Mouse (Mus musculus) intestine, embryonic 15.5 days (tissue): ENCODE measurements around the gene Shisa3. TPM values are rescaled to one million over a fixed set of nuclear protein-coding genes. Genes with fewer than 3 reads are reported as not detected.

Experiments used
- ATAC-seq: fragments of 200-750 bp; cut with Nextera tagmentation; 2 replicates; pipeline ENCODE4 v1.8.0; 2017; ENCODE audit warnings: moderate TSS enrichment, moderate library complexity
- H3K27ac ChIP-seq: fragments of 300-500 bp; sonication (generic); 2 replicates; pipeline ENCODE4 v1.5.1; 2015; ENCODE audit warnings: mild to moderate bottlenecking, inconsistent platforms
- H3K27me3 ChIP-seq: fragments of 300-500 bp; sonication (generic); replicated peaks from 2 replicates; pipeline ENCODE4 v1.6.1; 2015; ENCODE audit warnings: inconsistent platforms
- H3K36me3 ChIP-seq: fragments of 300-500 bp; sonication (generic); 2 replicates; pipeline ENCODE4 v1.6.1; 2015; ENCODE audit warnings: inconsistent platforms
- H3K4me1 ChIP-seq: fragments of 300-500 bp; sonication (generic); replicated peaks from 2 replicates; pipeline ENCODE4 v1.6.1; 2015; ENCODE audit warnings: inconsistent platforms
- H3K4me2 ChIP-seq: fragments of 300-500 bp; sonication (generic); replicated peaks from 2 replicates; pipeline ENCODE4 v1.6.1; 2015; ENCODE audit warnings: mild to moderate bottlenecking, inconsistent platforms
- H3K4me3 ChIP-seq: fragments of 300-500 bp; sonication (generic); replicated peaks from 2 replicates; pipeline ENCODE4 v1.5.1; 2015; ENCODE audit warnings: inconsistent platforms
- H3K9ac ChIP-seq: fragments of 300-500 bp; sonication (generic); 2 replicates; pipeline ENCODE4 v1.6.1; 2015; ENCODE audit warnings: inconsistent platforms
- H3K9me3 ChIP-seq: fragments of 300-500 bp; sonication (generic); 2 replicates; pipeline ENCODE4 v1.6.1; 2016; ENCODE audit warnings: inconsistent platforms
- WGBS: fragments of 180-500 bp; shearing (Covaris S2); methylation state at CpG from one replicate; pipeline ENCODE4 v1.1.7; 2015; 5-methylcytosine and 5-hydroxymethylcytosine counted together
- polyA plus RNA-seq: library from polyadenylated mRNA; unstranded; fragments of >200 nt; fragmentation: Nextera tagmentation; extraction: Ambion mirVana; gene quantifications from 2 replicates; pipeline ENCODE4 v1.2.1, GENCODE M21; 2015

Shisa3 gene
- polyA plus RNA-seq, 1 experiment from 2014 or later: 15.2 TPM

- ATAC-seq: no peak
- H3K4me2 ChIP-seq: no peak overlapping the region
- no peaks in the 10 kb centered on the region for H3K4me1 ChIP-seq
- no peaks in the 10 kb centered on the region for H3K36me3 ChIP-seq
- no peak overlapping the region for H3K27ac ChIP-seq
- no peak overlapping the region for H3K4me3 ChIP-seq
- H3K27me3 ChIP-seq: no peaks in the 10 kb centered on the region
- no peak overlapping the region for H3K9ac ChIP-seq
- no peaks in the 10 kb centered on the region for H3K9me3 ChIP-seq
- WGBS: 73% methylated on average over 8 of the region's 8 CpGs
These were observed 33.1 kb downstream of the Shisa3 start for GRCm38 (mm10) chr5:67640596-67641312.

- Histone ChIP-seq H3K4me2 (no peak overlapping the region), H3K9me3 (no peaks in the 10 kb centered on the region), H3K9ac (no peak overlapping the region), H3K27ac (no peak overlapping the region), H3K36me3 (no peaks in the 10 kb centered on the region), H3K27me3 (no peaks in the 10 kb centered on the region), H3K4me3 (no peak overlapping the region), H3K4me1 (no peaks in the 10 kb centered on the region)
- 51% methylated on average over 8 of the region's 8 CpGs for WGBS
- ATAC-seq: no peak
These were observed 33.9 kb downstream of the Shisa3 start for GRCm38 (mm10) chr5:67641406-67642120.

GRCm38 (mm10) chr5:67643537-67644255, 36.0 kb downstream of the Shisa3 start:
- Histone ChIP-seq H3K4me1 (no peaks in the 10 kb centered on the region), H3K4me2 (no peak overlapping the region), H3K9ac (no peak overlapping the region), H3K9me3 (no peaks in the 10 kb centered on the region), H3K27ac (no peak overlapping the region), H3K4me3 (no peak overlapping the region), H3K27me3 (no peaks in the 10 kb centered on the region), H3K36me3 (no peaks in the 10 kb centered on the region)
- WGBS: 89% methylated on average over 5 of the region's 5 CpGs
- ATAC-seq: no peak

GRCm38 (mm10) chr5:67646756-67647529, 39.3 kb downstream of the Shisa3 start:
- H3K4me3 ChIP-seq: no peak overlapping the region
- no peak overlapping the region for H3K4me2 ChIP-seq
- H3K36me3 ChIP-seq: no peaks in the 10 kb centered on the region
- H3K4me1 ChIP-seq: no peaks in the 10 kb centered on the region
- H3K9ac ChIP-seq: no peak overlapping the region
- WGBS: 81% methylated on average over 20 of the region's 20 CpGs
- H3K27me3 ChIP-seq: no peaks in the 10 kb centered on the region
- no peaks in the 10 kb centered on the region for H3K9me3 ChIP-seq
- ATAC-seq: no peak
- no peak overlapping the region for H3K27ac ChIP-seq

- no peak for ATAC-seq
- Histone ChIP-seq H3K9ac (no peak overlapping the region), H3K4me3 (no peak overlapping the region), H3K27me3 (no peaks in the 10 kb centered on the region), H3K36me3 (no peaks in the 10 kb centered on the region), H3K9me3 (no peaks in the 10 kb centered on the region), H3K4me1 (no peaks in the 10 kb centered on the region), H3K4me2 (no peak overlapping the region), H3K27ac (no peak overlapping the region)
- WGBS: 81% methylated on average over 21 of the region's 21 CpGs
These were observed 39.9 kb downstream of the Shisa3 start for GRCm38 (mm10) chr5:67647568-67647967.

GRCm38 (mm10) chr5:67649156-67649555, 41.5 kb downstream of the Shisa3 start:
- no peak for ATAC-seq
- Histone ChIP-seq H3K4me2 (no peak overlapping the region), H3K36me3 (no peaks in the 10 kb centered on the region), H3K27ac (no peak overlapping the region), H3K4me3 (no peak overlapping the region), H3K9ac (no peak overlapping the region), H3K9me3 (no peaks in the 10 kb centered on the region), H3K4me1 (no peaks in the 10 kb centered on the region), H3K27me3 (no peaks in the 10 kb centered on the region)
- 84% methylated on average over 4 of the region's 4 CpGs for WGBS

GRCm38 (mm10) chr5:67650021-67650420, 42.3 kb downstream of the Shisa3 start:
- Histone ChIP-seq H3K4me1 (no peaks in the 10 kb centered on the region), H3K27me3 (no peaks in the 10 kb centered on the region), H3K36me3 (no peaks in the 10 kb centered on the region), H3K4me2 (no peak overlapping the region), H3K9ac (no peak overlapping the region), H3K9me3 (no peaks in the 10 kb centered on the region), H3K4me3 (no peak overlapping the region), H3K27ac (no peak overlapping the region)
- WGBS: 93% methylated on average over 5 of the region's 5 CpGs
- no peak for ATAC-seq

GRCm38 (mm10) chr5:67652468-67652867, 44.8 kb downstream of the Shisa3 start:
- no peak overlapping the region for H3K4me3 ChIP-seq
- no peak overlapping the region for H3K9ac ChIP-seq
- H3K4me2 ChIP-seq: no peak overlapping the region
- H3K4me1 ChIP-seq: no peaks in the 10 kb centered on the region
- H3K9me3 ChIP-seq: no peaks in the 10 kb centered on the region
- 57% methylated on average over 4 of the region's 4 CpGs for WGBS
- no peak for ATAC-seq
- H3K27me3 ChIP-seq: no peaks in the 10 kb centered on the region
- H3K36me3 ChIP-seq: no peaks in the 10 kb centered on the region
- H3K27ac ChIP-seq: no peak overlapping the region

- no peak for ATAC-seq
- WGBS: 95% methylated on average over 3 of the region's 3 CpGs
These were observed 45.9 kb downstream of the Shisa3 start for GRCm38 (mm10) chr5:67653543-67653942.

GRCm38 (mm10) chr5:67654572-67654971, 46.9 kb downstream of the Shisa3 start:
- no peak for ATAC-seq
- WGBS: 83% methylated on average over 5 of the region's 5 CpGs

More at GRCm38 (mm10) chr5:67653543-67653942, 45.9 kb downstream of the Shisa3 start:
- H3K9me3 ChIP-seq: no peaks in the 10 kb centered on the region
- no peaks in the 10 kb centered on the region for H3K36me3 ChIP-seq
- H3K27ac ChIP-seq: no peak overlapping the region
- H3K9ac ChIP-seq: no peak overlapping the region
- no peak overlapping the region for H3K4me3 ChIP-seq
- no peak overlapping the region for H3K4me2 ChIP-seq
- H3K27me3 ChIP-seq: no peaks in the 10 kb centered on the region
- no peaks in the 10 kb centered on the region for H3K4me1 ChIP-seq

GRCm38 (mm10) chr5:67655696-67656519, 48.2 kb downstream of the Shisa3 start:
- Histone ChIP-seq H3K9ac (no peak overlapping the region), H3K9me3 (no peaks in the 10 kb centered on the region), H3K27me3 (no peaks in the 10 kb centered on the region), H3K4me2 (no peak overlapping the region), H3K4me3 (no peak overlapping the region), H3K36me3 (no peaks in the 10 kb centered on the region), H3K27ac (no peak overlapping the region), H3K4me1 (no peaks in the 10 kb centered on the region)
- no peak for ATAC-seq
- WGBS: 73% methylated on average over 14 of the region's 14 CpGs

More at GRCm38 (mm10) chr5:67654572-67654971, 46.9 kb downstream of the Shisa3 start:
- H3K9ac ChIP-seq: no peak overlapping the region
- no peaks in the 10 kb centered on the region for H3K36me3 ChIP-seq
- no peak overlapping the region for H3K4me2 ChIP-seq
- H3K27me3 ChIP-seq: no peaks in the 10 kb centered on the region
- H3K9me3 ChIP-seq: no peaks in the 10 kb centered on the region
- no peak overlapping the region for H3K4me3 ChIP-seq
- no peaks in the 10 kb centered on the region for H3K4me1 ChIP-seq
- no peak overlapping the region for H3K27ac ChIP-seq
